Mouse (Mus musculus) cerebellum, postnatal 36 days (tissue): ENCODE measurements at regions not wholly inside any gene's neighbourhood (a gene's known extent, or its start where the extent isn't known, plus 50 kb on each side); places are given as distances from the start of the nearest gene placed in this dataset.
"Not testable (repeated sequence)": the region's sequence is repeated elsewhere in the genome, so short reads cannot be mapped to it uniquely, and the experiment has no call there.

ENCODE experiments used
- DNase-seq, 2 experiments: peaks; one replicate each; pipeline ENCODE4 v3.0.0; 2021 to 2022; ENCODE audit warnings: mixed read lengths in 2 of 2

GRCm38 (mm10) chr12:27960064-27960463 is 592.1 kb downstream of the Dcdc2c start:
- no peak for DNase-seq

GRCm38 (mm10) chr12:27947646-27948045 is 604.6 kb downstream of the Dcdc2c start:
- no peak for DNase-seq

- no peak for DNase-seq
Measured at GRCm38 (mm10) chr12:27946866-27947459, 604.6 kb upstream of the Sox11 start.

DNA sequence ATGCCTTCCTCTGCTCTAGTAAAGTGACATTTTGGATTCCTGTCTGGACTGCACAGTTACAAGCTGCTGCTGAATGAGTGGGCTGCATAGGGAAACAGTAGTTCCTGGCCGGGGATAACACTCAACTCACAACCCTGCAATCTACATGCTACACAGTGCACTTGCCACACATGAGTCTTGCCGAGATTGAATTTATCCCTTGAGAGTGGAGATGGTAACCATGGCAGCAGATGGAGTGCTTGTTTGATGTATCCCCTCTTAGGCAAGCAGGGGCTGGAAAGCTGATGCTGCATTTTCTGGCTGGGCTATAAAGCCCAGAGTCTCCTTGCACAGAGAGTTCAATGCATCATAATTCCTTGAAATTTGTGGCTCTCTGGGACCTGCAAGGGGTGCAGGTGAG is 603.0 kb upstream of the Sox11 start:
- DNase-seq = no peak

DNA sequence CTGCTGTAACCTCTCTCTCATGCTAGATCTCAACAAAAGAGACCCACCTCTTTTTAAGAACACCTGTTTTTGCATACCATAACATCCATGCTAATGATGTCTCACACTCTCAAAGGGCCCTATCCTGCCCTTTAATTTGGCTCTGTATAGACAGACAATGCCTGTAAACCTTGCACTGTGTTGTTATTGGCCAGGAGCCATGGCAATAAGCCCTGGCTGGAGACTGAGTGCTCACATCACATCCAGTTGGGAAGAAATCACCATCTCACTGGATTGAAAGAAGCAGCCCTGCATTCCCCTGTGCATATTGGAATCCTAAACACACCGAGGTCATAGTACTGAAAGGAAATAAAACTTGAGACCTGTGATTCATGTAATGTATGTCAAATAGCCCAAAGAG is 598.7 kb upstream of the Sox11 start:
- DNase-seq = no peak

DNA sequence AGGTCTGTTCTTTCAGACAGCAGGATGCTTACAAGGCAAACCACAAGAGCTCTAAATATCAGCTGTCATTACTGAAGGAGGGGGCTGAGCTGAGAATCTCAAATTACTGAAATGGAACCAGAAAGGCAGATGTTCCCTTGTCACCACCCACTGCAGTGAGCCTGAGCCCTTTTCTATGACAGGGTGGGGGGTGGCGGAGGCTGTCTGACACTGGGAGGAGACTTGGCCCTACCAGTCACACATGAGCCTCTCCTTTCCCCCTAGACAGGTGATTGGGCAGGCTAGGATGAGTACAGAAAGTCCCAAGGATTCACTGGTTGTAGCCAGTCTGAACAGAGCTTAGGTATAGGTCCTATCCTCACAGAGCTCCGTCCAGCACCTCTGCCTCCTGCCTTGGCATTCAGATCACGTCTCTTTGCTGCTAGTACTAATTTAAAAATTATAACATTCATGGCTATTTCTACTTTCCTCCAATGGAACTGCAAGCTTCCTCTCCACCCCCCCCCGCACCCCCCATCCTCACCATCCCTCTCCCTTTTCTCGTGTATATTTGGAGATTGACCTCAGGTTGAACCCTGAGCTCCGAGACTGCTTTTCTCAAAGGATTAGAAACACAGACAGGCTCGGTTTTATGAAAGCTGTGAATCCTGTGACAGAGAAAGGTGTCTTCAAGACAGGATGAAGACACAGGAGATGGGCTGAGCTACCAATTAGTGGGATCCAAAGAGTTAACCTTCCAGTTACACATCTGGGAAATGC is 590.2 kb upstream of the Sox11 start:
- no peak for DNase-seq

DNA sequence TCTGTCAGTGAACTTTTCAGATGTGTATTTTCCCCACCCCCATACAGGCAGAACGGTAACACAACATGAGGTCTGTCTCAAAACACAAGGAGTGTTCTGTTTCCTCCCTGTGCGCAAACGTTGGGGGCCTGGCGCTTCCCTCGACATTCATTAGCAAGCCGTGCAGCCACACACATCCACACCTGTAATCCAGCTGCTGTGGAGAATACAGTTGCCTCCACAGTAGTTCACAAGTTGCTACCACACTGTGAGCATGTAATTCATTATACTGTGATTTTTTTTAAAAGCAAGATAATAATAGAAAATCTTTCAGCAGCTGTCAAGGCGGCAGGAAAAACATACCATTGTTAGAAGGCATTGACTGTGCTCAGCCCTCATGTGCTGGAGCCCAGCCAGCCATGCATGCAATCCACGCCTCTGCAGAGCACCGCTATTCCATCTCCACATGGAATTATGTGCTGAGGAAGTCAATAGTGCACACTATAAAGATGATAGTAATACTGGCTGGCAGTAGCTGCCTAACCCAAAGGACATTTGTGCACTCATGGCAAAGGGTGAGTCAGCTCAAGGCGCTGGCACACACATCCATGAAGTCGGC is 586.1 kb upstream of the Sox11 start:
- DNase-seq = no peak

DNA sequence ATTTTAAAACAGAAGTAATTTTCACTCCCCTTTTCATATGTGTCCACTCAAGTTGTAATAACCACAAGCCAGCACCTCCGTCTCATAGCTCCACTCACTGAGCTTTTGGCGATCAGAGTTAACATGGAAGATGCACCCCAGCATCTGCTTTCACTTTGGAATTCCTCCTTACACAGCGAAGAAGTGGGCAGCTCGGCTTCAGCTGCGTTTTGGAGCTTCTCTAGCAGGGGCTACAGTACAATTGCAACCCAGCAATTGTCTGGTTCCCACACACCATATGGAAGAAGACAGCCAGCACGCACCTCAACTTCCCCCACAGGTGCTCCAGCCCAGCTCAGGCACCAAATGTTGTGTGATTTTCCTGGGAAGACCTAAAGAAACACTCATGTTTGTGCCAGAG is 584.4 kb upstream of the Sox11 start:
- no peak for DNase-seq

- DNase-seq = no peak
Measured at GRCm38 (mm10) chr12:27920607-27921006, 578.2 kb upstream of the Sox11 start.

- DNase-seq = no peak
Measured at GRCm38 (mm10) chr12:27916401-27916920, 574.1 kb upstream of the Sox11 start.

DNA sequence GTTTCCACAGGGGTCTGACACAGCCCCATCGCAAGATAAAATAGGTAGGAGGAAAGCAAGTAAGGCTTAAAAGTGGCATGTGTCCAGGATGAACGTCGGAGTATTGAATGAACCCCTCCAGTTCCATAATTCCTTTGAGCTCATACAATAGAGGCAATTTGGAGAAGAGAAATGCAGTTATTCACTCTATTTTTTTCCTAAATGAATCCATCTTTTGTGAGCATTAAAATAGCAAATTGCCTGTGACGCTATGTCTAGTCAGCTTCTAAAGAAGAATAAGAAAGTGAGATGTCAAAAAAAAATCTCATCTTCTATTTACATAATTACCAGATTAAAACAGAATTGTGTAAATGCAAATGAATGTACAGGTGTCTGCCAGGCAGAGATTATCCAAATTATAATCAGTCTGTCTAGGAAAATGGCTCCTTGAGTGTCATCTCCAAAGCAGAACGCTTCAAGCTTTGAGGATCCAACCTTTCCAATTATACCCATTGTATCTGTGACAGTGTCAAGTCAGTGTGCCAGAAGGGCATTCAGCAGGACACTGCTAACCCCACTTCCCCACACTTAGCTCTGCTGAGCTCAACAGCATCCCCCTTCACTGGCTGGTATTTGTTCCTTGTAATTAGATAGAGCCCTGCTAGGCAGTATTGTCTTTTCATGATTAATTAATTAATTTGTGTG is 567.2 kb upstream of the Sox11 start:
- DNase-seq = no peak

GRCm38 (mm10) chr12:27896682-27897081 is 554.3 kb upstream of the Sox11 start:
- not testable (repeated sequence) for DNase-seq

DNA sequence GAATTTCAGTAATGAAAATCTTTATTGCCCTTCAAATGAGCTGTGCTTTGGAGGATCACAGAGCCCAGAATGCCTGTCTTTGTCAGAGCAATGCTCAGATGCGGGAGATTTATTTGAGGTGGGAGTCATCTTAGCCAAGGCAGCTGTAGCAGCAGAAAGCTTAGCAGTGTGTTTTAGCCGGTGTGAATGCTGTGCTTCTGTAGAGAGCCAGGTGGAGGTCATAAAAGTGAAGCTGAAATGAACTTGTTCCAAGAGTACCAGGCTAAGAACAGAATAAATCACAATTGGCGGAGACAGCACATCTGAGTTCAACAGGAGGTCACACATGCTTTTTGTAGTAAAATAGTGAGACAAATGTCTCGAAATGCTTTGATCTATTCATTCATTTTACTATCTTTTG is 539.3 kb upstream of the Sox11 start:
- no peak for DNase-seq

- no peak for DNase-seq
Measured at GRCm38 (mm10) chr12:27866421-27866820, 524.0 kb upstream of the Sox11 start.

- no peak for DNase-seq
Measured at GRCm38 (mm10) chr12:27849537-27849936, 507.2 kb upstream of the Sox11 start.

GRCm38 (mm10) chr12:27849099-27849498 is 506.7 kb upstream of the Sox11 start:
- DNase-seq = no peak

GRCm38 (mm10) chr12:27848141-27848540 is 505.8 kb upstream of the Sox11 start:
- no peak for DNase-seq

DNA sequence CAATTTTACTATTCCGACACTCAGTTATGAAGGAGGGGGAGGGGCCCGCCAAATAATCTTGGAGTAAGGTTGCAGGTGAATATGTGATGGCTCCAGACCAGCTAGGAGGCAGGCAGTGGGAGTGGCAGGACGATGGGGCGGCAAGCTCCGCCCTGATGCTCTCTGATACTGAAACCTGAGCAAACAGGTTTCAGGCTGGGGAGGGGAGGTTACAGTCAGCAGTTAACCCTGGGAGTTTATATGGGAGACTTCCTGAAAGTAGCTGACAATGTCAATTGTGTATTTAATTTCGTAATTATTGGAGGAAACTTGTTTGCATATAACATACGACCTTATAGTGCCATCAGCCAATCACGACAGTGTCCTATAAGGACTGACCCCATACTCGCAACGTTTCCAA is 505.0 kb upstream of the Sox11 start:
- DNase-seq = no peak

- no peak for DNase-seq
Measured at GRCm38 (mm10) chr12:27844958-27845357, 502.6 kb upstream of the Sox11 start.

DNA sequence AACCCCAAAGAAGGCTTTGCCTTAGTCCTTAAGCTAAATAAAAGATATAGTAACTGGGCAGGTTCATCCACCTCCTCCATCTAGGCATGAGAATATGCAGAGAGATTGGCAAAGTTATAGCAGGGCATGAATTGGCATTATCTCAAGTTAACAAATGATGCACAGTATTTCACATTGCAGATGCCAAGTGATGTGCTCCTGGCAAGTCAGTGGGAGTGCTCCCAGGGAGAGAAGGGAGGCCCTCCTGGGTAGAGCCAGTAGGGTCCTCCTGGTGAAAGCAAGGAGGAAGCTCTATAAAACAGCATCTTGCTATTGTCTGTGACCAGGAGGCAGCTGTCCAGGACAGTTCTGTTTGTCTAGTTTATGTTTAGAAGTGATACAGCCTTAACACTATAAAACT is 496.6 kb upstream of the Sox11 start:
- DNase-seq = no peak

DNA sequence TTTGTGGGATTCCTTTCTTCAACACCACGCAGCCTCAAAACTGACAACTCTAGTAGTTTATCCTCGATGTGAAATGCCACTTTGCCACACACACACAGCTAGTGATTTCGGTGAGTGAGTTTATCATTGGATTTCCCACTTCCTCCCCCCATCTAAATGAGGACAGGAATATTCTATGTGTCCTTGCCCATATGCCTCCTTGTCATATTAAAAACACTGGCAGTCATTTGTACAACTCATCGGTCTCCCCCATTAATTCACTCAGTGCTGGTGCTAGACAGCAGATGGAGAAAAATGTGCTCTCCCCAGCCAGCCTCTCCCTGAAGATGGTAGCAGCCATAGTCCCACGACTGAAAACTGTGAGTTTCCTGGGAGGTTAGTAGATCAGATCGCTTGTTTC is 496.0 kb upstream of the Sox11 start:
- DNase-seq = no peak

DNA sequence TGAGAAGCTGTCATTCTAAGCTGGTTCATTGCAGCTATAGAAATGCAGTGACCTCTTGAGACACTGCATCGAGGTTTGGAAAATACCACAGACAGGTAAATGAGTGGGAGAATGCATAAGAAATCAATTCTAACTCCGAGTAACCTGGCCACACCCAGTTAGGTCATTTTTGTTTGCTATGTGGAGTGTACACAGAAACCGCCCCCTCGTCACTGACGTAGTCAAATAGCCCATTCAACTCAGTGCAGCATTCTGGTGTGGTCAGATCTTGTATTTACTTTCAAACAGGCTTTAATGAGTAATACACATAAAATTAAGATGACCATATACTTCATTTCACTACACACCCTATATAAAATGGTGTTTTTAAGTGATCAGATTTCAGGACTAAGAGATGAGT is 483.8 kb upstream of the Sox11 start:
- DNase-seq = no peak

GRCm38 (mm10) chr12:27823392-27823791 is 481.0 kb upstream of the Sox11 start:
- no peak for DNase-seq

DNA sequence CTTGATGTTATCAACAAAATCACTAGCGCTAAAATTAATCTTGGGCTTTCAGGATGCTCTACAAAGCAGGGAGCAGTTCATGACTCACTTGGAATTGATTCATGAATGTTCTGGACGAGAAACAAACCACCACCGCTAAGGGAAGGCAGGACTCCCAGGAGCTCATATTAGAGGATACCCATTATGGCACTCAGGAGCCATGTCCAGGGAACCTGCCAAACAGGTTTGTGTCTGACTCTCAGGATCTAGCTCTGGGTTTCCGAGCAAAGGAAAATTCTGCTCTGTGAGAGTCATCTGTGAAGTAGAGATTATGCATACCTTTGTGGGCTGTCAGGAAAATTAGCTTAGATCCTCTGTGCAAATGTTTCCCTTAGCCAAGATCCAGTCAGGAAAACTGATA is 454.3 kb upstream of the Sox11 start:
- no peak for DNase-seq
